Mouse (Mus musculus): ENCODE data around the gene Lrtm1.

The Lrtm1 gene

GRCm38 (mm10) chr14:29031858-29032395, 13.9 kb downstream of the Lrtm1 start:
- peak; percentile 71 for DNase-seq (ENCODE audit: inconsistent ontology term)

DNA sequence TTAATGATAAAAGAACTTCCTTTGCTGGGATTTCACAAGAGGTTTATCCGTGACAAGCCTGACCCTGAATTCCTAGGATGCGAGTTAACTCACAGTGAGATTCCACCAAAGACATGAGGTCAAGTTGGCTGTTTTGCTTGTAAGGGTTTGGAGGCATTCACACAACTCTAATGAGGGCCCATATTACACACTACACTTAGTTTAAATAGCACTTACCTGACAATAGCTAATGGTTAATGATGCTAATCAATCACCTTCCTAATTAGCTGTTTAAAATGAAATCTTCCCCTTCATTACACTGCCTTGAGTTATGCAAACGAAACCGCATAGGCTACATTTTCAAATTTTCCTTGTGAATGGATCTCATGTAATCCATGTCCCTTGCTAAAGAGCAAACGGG, 20.2 kb downstream of the Lrtm1 start:
- DNase-seq (ENCODE audit: inconsistent ontology term): peak; percentile 64

DNA sequence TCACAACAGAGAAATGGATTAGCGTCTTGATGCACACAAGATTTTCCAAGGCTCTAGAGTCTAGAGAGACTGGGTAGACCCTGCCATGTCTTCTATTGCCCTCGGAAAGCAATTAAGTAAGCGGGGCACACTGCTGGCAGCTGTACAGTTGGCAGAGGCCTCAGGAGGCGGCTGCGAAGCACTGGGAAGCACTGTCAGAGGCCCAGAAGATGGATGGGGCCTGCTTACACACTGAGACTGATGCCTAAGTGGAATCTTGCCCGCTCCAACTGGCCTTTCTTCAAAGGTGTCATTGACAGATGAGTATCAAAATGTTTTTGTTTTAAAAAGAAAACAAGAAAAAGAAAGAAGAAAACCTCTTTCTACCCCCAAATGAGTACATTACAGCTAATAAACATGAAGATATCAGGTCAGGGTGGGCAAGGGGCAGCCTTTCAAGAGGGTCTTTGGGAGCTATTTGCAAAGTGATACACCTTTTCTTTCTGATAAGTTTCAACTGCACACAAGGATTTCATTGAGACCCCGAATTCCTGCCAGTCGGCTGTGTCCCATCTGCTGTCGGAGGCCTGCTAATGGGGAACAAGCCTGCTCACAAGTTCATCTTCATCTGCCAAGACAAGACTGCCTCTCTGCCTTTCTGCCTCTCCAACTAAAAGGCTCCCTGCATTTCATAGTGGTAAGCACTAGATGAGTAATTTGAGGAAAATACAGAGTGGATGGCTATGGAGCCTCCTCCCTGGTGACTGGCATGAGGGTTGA, 22.8 kb downstream of the Lrtm1 start:
- DNase-seq (ENCODE audit: inconsistent ontology term): no peak

- no peak for DNase-seq (ENCODE audit: inconsistent ontology term)
These were observed 23.5 kb downstream of the Lrtm1 start for GRCm38 (mm10) chr14:29041498-29041897.

- no peak for DNase-seq (ENCODE audit: inconsistent ontology term)
These were observed 24.3 kb downstream of the Lrtm1 start for GRCm38 (mm10) chr14:29042355-29042754.

DNA sequence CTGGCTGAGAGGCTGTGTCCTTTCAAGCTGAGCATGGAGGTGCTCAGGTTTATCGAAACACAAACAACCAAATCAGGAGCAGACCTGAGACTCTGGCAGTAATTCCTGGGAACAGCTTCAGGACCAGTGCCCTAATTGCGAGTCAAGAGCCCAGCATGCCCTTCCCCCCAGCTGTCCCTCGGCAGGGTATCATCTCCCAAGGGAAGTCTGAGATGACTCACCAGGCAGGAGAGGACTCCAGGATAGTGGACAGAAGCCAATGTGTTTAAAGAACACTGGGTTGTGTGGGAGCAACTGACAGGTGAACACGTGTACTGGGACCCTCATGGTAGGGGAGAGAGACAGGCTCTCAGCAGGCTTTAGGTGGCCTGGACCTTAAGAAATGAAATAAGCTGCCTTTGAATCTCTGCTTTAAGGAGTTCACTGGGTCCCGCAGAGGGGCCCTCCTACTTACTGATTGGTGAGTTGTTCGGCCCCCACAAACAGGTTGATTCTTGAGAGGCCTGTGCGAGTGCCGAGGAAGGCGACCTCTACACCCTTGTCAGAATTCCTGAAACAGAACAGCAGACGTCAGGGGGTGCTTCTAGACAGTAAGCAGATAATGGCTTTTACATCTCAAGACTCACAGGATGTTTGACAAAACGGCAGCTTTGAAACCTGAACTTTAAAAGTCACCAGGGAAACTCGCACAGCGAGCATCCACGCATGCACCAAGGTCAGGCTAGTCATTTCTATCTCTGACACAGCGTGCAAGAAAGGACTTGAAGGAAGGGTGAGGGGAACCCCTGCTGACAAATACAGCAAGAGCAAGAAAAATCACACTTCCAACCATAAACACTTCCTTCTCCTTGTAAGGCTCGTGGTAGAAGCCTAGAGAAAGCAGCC, 34.2 kb downstream of the Lrtm1 start:
- DNase-seq (ENCODE audit: inconsistent ontology term): no peak

DNA sequence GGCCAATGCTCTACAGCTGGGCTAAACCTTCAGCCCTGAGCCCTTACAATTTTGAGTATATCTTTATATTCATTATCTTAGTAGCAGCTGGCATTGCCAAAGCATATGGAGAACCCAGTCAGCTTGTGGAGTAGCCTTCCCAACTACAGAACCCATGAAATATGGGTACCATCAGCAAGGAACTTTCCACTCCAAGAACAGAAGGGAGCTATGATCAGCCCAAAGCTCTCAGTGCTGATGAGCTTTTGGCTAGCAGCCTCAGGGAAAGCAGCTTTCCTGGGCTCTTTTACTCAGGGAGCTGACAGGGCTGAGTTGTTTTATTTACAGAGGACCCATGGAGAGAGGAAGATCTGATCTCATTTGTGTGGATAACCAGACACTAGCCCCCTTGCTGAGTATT, 42.7 kb downstream of the Lrtm1 start:
- DNase-seq (ENCODE audit: inconsistent ontology term): no peak

GRCm38 (mm10) chr14:29061491-29061890, 43.5 kb downstream of the Lrtm1 start:
- no peak for DNase-seq (ENCODE audit: inconsistent ontology term)

GRCm38 (mm10) chr14:29062676-29063075, 44.7 kb downstream of the Lrtm1 start:
- DNase-seq (ENCODE audit: inconsistent ontology term): no peak

DNA sequence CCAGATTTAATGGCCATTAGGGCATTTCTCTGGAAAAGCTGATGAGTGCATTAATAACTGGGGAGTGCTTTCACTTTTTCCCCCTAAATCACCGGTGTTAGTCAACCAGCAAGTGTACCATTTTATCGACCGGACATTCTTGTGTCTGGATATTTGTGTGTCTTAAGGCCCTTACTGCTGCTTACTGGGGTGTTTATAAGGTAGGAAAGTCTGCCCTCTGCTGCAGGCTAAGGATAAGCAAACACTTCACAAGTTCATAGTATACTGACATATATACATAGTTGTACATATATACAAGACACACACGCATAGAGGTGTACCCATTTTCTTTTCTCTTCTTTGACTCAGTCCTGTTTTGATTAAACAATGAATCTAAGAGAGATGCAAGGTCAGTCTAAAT, 55.7 kb downstream of the Lrtm1 start:
- no peak for DNase-seq (ENCODE audit: inconsistent ontology term)

DNA sequence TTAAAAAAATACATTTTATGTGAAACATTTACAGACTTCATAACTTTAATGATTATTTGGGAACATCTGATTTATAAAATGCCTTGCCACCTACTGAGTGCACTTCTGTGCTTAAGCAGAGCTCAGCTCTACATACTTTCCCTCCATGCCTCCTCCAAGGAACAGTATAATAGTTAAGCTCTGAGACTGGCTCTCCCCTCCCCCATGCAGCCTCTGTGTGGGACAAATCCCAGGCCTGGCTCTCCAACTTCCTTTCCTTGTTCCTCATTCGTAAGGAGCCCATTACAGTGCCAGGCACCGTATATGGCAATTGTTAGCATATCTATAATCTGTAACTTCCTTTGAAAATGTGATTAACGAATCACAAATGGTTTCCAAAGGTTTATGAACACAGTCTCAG, 59.4 kb downstream of the Lrtm1 start:
- DNase-seq (ENCODE audit: inconsistent ontology term): no peak

GRCm38 (mm10) chr14:29080228-29080627, 62.2 kb downstream of the Lrtm1 start:
- DNase-seq (ENCODE audit: inconsistent ontology term): peak; percentile 34

DNA sequence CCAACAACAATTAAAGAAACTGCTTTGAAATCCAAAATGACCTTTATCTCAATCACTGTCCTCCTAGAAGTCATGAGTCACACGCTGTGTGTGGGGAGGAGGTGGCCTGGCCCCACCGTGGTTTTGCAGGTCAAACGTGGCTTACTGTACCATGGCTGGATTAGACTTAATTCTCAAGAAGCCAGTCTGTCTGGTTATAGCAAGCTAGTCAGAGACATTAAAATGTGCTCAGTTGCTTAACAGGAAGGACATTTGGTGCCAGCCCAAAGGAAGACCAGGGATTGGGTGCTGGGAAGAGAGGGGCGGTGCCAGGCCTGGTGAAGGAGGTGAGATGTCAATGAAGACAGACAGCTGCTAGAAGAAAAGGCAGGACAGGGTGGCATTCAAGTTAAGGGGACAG, 62.6 kb downstream of the Lrtm1 start:
- DNase-seq (ENCODE audit: inconsistent ontology term): peak; percentile 35

DNA sequence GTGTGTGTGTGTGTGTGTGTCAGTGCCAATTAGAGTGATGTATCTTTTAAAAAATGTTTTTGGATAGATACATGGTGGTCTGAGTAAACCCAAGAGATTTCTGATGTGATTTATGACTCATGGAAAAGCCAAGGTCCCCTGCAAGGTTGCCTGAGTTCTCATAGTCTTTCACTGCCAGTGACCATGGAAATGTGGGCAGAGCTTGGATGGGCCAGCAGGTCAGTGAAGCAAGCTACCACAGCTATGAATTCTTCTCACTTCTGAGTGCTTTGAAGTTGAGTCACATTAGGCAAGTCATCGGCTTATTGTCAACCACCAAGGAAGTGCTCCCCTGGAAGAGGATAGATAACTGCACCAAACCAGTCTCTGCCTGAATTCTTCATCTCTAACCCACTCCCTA, 64.2 kb downstream of the Lrtm1 start:
- DNase-seq (ENCODE audit: inconsistent ontology term): peak; percentile 93

Measured in Muller cell, postnatal 12 days (primary cell).